Mouse (Mus musculus) cerebellum, postnatal 25 days (tissue): Measurements from ENCODE around the gene Jmjd1c.

Experiments
- DNase-seq, 2 experiments: peaks; one replicate each; pipeline ENCODE4 v3.0.0; 2021; ENCODE audit warnings: mixed read lengths in 2 of 2

Jmjd1c gene

GRCm38 (mm10) chr10:67253115-67253514 lies 157.2 kb downstream of the Jmjd1c start:
- no peak for DNase-seq

- DNase-seq: peak in 1 of 2 experiments; percentile 64
These were observed 168.9 kb downstream of the Jmjd1c start for GRCm38 (mm10) chr10:67264852-67265251.

GRCm38 (mm10) chr10:67275916-67276315 lies 180.0 kb downstream of the Jmjd1c start:
- DNase-seq: no peak

GRCm38 (mm10) chr10:67281852-67282251 lies 185.9 kb downstream of the Jmjd1c start:
- no peak for DNase-seq

GRCm38 (mm10) chr10:67282531-67282930 lies 186.6 kb downstream of the Jmjd1c start:
- no peak for DNase-seq

- no peak for DNase-seq
These were observed 187.6 kb downstream of the Jmjd1c start for GRCm38 (mm10) chr10:67283516-67283915.

GRCm38 (mm10) chr10:67284311-67284710 lies 188.4 kb downstream of the Jmjd1c start:
- peak in 1 of 2 experiments; percentile 38 for DNase-seq

- peak in 1 of 2 experiments; percentile 60 for DNase-seq
These were observed 188.8 kb downstream of the Jmjd1c start for GRCm38 (mm10) chr10:67284761-67285175.

- peak; percentile 88 to 94 for DNase-seq
These were observed 189.4 kb downstream of the Jmjd1c start, which contains the start of gene Nrbf2 for GRCm38 (mm10) chr10:67285176-67285814. Nrbf2 (minus strand) TSS chr10:67285305.

- DNase-seq: peak; percentile 29 to 56
These were observed 192.0 kb downstream of the Jmjd1c start for GRCm38 (mm10) chr10:67287877-67288276.

GRCm38 (mm10) chr10:67290622-67291021 lies 194.7 kb downstream of the Jmjd1c start:
- DNase-seq: no peak

- no peak for DNase-seq
These were observed 195.2 kb downstream of the Jmjd1c start for GRCm38 (mm10) chr10:67291087-67291486.

GRCm38 (mm10) chr10:67295331-67295730 lies 199.4 kb downstream of the Jmjd1c start:
- DNase-seq: no peak

GRCm38 (mm10) chr10:67295938-67296466 lies 200.1 kb downstream of the Jmjd1c start:
- DNase-seq: no peak

- no peak for DNase-seq
These were observed 200.7 kb downstream of the Jmjd1c start for GRCm38 (mm10) chr10:67296482-67297152.

- no peak for DNase-seq
These were observed 201.4 kb downstream of the Jmjd1c start for GRCm38 (mm10) chr10:67297175-67297855.

- no peak for DNase-seq
These were observed 202.9 kb downstream of the Jmjd1c start for GRCm38 (mm10) chr10:67298856-67299255.

- no peak for DNase-seq
These were observed 203.4 kb downstream of the Jmjd1c start for GRCm38 (mm10) chr10:67299285-67299684.

GRCm38 (mm10) chr10:67301046-67301445 lies 205.1 kb downstream of the Jmjd1c start:
- no peak for DNase-seq

- no peak for DNase-seq
These were observed 206.4 kb downstream of the Jmjd1c start for GRCm38 (mm10) chr10:67302340-67302739.
